Mouse (Mus musculus): ENCODE results near the gene Serpinb6a. TPM values are rescaled to one million over a fixed set of nuclear protein-coding genes. Genes with fewer than 3 reads are reported as not detected.

The Serpinb6a gene
- polyA plus RNA-seq, 1 experiment = 214 TPM

DNA sequence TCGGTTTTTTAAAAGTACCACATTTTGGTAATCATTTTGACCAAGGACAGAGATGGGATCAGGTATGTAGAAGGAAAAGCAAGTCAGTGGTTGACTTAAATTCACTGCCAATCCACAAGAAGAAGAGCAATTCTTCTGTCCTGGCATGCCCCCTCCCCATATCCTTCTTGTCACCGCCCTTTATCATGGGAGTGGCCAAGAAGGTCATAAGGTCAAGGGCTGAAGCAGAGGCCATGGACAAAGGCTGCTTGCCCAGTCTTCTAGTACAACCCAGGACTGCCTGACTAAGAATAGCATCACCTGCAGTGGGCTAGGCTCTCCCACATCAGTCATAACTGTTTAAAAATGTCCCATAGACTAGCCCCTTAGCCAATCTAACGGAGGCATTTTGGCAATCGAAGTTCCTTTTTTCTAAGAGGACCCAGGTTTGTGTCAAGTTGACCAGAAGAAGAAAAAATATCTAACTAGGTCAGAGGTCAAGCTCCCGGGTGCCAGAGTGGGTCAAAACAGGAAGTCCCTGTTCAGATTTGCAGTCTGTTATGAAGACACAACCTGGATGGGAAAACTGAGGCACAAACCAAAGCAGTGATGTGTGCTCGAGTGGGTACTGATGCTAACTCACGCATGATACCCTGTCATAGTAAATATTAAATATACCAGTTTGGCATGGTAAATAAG lies 41.3 kb upstream of the Serpinb6a start:
- H3K4me1 ChIP-seq (ENCODE audit: control insufficient read depth, insufficient read depth, insufficient read length, low read length) = no peaks in the 10 kb centered on the region; the same call in 1 of the 2 replicates
- H3K27me3 ChIP-seq (ENCODE audit: control insufficient read depth, insufficient read depth, low read length) = no peaks in the 10 kb centered on the region
- H3K4me3 ChIP-seq (ENCODE audit: low read depth, low read length) = no peak overlapping the region
- no peak overlapping the region for H3K27ac ChIP-seq (ENCODE audit: insufficient read depth, low read depth, low read length)
- TF ChIP-seq CTCF (IDR thresholded peaks at IDR 0.05; ENCODE audit: extremely low read depth, insufficient read length, insufficient replicate concordance, low read depth, low read length) = no peak
- 71% methylated on average over 7 of the region's 7 CpGs for WGBS
- H3K36me3 ChIP-seq (ENCODE audit: control insufficient read depth, insufficient read depth, low read length) = peaks cover 3% of the 10 kb centered on the region

- TF ChIP-seq POLR2A (IDR thresholded peaks at IDR 0.05; ENCODE audit: low read depth, low read length) = no peak
- no peak for TF ChIP-seq CTCF (IDR thresholded peaks at IDR 0.05; ENCODE audit: extremely low read depth, insufficient read length, insufficient replicate concordance, low read depth, low read length)
- 0 out of 2 replicates have a peak, but pooled peaks cover 2% of the 10 kb centered on the region for H3K36me3 ChIP-seq (ENCODE audit: control insufficient read depth, insufficient read depth, low read length)
- H3K4me3 ChIP-seq (ENCODE audit: low read depth, low read length) = no peak overlapping the region
- no peak overlapping the region for H3K27ac ChIP-seq (ENCODE audit: insufficient read depth, low read depth, low read length)
- WGBS = 94% methylated on average over 3 of the region's 3 CpGs
- H3K27me3 ChIP-seq (ENCODE audit: control insufficient read depth, insufficient read depth, low read length) = no peaks in the 10 kb centered on the region
- H3K4me1 ChIP-seq (ENCODE audit: control insufficient read depth, insufficient read depth, insufficient read length, low read length) = peaks cover 4% of the 10 kb centered on the region; the same call in 1 of the 2 replicates
These were observed 37.5 kb upstream of the Serpinb6a start for GRCm38 (mm10) chr13:34040091-34040490.

DNA sequence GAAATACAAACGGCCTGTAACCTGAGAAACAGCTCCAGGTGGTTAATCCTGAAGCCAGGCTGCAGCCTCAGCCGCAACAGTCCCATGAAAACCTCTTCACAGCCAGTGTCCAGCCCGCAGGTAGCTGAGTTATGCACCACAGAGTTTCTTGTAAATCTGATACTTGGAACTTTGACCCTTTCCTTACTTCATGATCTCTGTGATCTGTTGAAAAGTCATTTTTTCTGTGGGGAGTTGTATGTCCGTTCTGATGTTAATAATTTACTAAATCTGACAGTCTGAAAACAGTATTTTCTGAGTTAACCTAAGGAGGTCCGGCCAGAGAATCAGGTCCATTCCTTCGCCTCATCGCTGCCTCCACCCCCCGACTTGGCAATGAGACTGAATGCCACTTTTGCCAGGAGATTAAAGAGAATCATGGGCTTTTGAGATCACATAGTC lies 36.3 kb upstream of the Serpinb6a start:
- WGBS = 19% methylated on average over 8 of the region's 8 CpGs
- H3K36me3 ChIP-seq (ENCODE audit: control insufficient read depth, insufficient read depth, low read length) = peaks cover 1% of the 10 kb centered on the region; the same call in 1 of the 2 replicates
- peaks cover 4% of the 10 kb centered on the region; the same call in 1 of the 2 replicates for H3K4me1 ChIP-seq (ENCODE audit: control insufficient read depth, insufficient read depth, insufficient read length, low read length)
- TF ChIP-seq CTCF (IDR thresholded peaks at IDR 0.05; ENCODE audit: extremely low read depth, insufficient read length, insufficient replicate concordance, low read depth, low read length) = no peak
- TF ChIP-seq POLR2A (IDR thresholded peaks at IDR 0.05; ENCODE audit: low read depth, low read length) = no peak
- H3K27me3 ChIP-seq (ENCODE audit: control insufficient read depth, insufficient read depth, low read length) = no peaks in the 10 kb centered on the region
- no peak overlapping the region for H3K27ac ChIP-seq (ENCODE audit: insufficient read depth, low read depth, low read length)
- H3K4me3 ChIP-seq (ENCODE audit: low read depth, low read length) = no peak overlapping the region

DNA sequence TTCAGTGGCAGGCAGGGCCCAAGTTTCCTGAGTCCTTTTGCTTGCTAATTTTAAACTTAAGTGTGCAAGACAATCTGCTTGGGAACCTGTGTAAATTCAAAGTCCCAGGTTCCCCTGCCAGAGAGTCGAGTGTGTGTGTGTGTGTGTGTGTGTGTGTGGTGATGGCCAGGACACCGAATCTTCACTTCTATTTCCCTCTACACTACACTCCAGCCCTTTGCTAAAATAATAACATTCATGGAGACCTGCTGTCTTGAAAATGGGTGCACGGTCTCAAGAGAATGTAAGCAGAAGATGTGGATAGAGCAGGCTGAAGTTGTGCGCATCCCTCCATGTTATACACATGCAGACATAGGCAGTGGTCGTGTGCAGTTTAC lies 35.5 kb upstream of the Serpinb6a start:
- Histone ChIP-seq H3K27ac (ENCODE audit: insufficient read depth, low read depth, low read length) (no peak overlapping the region), H3K36me3 (ENCODE audit: control insufficient read depth, insufficient read depth, low read length) (peaks cover 8% of the 10 kb centered on the region), H3K4me1 (ENCODE audit: control insufficient read depth, insufficient read depth, insufficient read length, low read length) (peaks cover 4% of the 10 kb centered on the region; the same call in 1 of the 2 replicates), H3K27me3 (ENCODE audit: control insufficient read depth, insufficient read depth, low read length) (no peaks in the 10 kb centered on the region), H3K4me3 (ENCODE audit: low read depth, low read length) (peak overlapping the region; percentile 75)
- TF ChIP-seq CTCF (IDR thresholded peaks at IDR 0.05; ENCODE audit: extremely low read depth, insufficient read length, insufficient replicate concordance, low read depth, low read length) = no peak
- TF ChIP-seq POLR2A (IDR thresholded peaks at IDR 0.05; ENCODE audit: low read depth, low read length) = no peak
- WGBS = 22% methylated on average over 5 of the region's 5 CpGs

- WGBS = 1% methylated on average over 37 of the region's 37 CpGs
- H3K36me3 ChIP-seq (ENCODE audit: control insufficient read depth, insufficient read depth, low read length) = peaks cover 13% of the 10 kb centered on the region
- no peaks in the 10 kb centered on the region for H3K27me3 ChIP-seq (ENCODE audit: control insufficient read depth, insufficient read depth, low read length)
- H3K4me3 ChIP-seq (ENCODE audit: low read depth, low read length) = peak within 1 kb of the TSS; percentile 75
- H3K27ac ChIP-seq (ENCODE audit: insufficient read depth, low read depth, low read length) = peak within 1 kb of the TSS; percentile 38; the same call in 1 of the 2 replicates
- TF ChIP-seq CTCF (IDR thresholded peaks at IDR 0.05; ENCODE audit: extremely low read depth, insufficient read length, insufficient replicate concordance, low read depth, low read length) = no peak
- peak; percentile 80 for TF ChIP-seq POLR2A (IDR thresholded peaks at IDR 0.05; ENCODE audit: low read depth, low read length)
- H3K4me1 ChIP-seq (ENCODE audit: control insufficient read depth, insufficient read depth, insufficient read length, low read length) = peaks cover 4% of the 10 kb centered on the region; the same call in 1 of the 2 replicates
These were observed 34.8 kb upstream of the Serpinb6a start, which contains the start of gene Bphl for GRCm38 (mm10) chr13:34037172-34038055. Gene Bphl (plus strand): TSS chr13:34037597.

DNA sequence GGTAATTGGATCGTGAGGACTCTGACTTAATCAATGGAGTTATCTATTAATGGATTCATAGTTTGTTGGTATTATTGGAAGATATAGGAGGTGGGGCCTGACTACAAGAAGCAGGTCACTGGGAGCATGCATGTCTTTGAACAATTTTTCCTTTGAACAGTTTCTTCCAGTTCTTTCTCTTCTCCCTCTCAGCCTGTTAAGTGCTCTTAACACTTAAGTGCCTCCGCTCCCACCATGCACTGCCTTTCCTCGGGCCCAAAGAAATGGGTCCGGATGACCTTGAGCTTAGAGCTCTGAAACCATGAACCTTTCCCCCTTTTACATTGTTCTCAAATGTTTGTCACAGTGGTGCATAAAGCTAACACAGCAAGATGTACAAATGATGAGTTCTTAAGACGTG lies 34.1 kb upstream of the Serpinb6a start:
- TF ChIP-seq CTCF (IDR thresholded peaks at IDR 0.05; ENCODE audit: extremely low read depth, insufficient read length, insufficient replicate concordance, low read depth, low read length) (no peak), POLR2A (IDR thresholded peaks at IDR 0.05; ENCODE audit: low read depth, low read length) (no peak)
- H3K4me3 ChIP-seq (ENCODE audit: low read depth, low read length) = no peak overlapping the region
- no peaks in the 10 kb centered on the region for H3K27me3 ChIP-seq (ENCODE audit: control insufficient read depth, insufficient read depth, low read length)
- WGBS = 69% methylated on average over 5 of the region's 5 CpGs
- no peak overlapping the region for H3K27ac ChIP-seq (ENCODE audit: insufficient read depth, low read depth, low read length)
- peaks cover 17% of the 10 kb centered on the region for H3K36me3 ChIP-seq (ENCODE audit: control insufficient read depth, insufficient read depth, low read length)
- H3K4me1 ChIP-seq (ENCODE audit: control insufficient read depth, insufficient read depth, insufficient read length, low read length) = peaks cover 4% of the 10 kb centered on the region; the same call in 1 of the 2 replicates

- peaks cover 28% of the 10 kb centered on the region for H3K36me3 ChIP-seq (ENCODE audit: control insufficient read depth, insufficient read depth, low read length)
- H3K27ac ChIP-seq (ENCODE audit: insufficient read depth, low read depth, low read length) = no peak overlapping the region
- no peak overlapping the region for H3K4me3 ChIP-seq (ENCODE audit: low read depth, low read length)
- no peak for TF ChIP-seq CTCF (IDR thresholded peaks at IDR 0.05; ENCODE audit: extremely low read depth, insufficient read length, insufficient replicate concordance, low read depth, low read length)
- TF ChIP-seq POLR2A (IDR thresholded peaks at IDR 0.05; ENCODE audit: low read depth, low read length) = no peak
- 73% methylated on average over 3 of the region's 3 CpGs for WGBS
- no peaks in the 10 kb centered on the region for H3K27me3 ChIP-seq (ENCODE audit: control insufficient read depth, insufficient read depth, low read length)
- H3K4me1 ChIP-seq (ENCODE audit: control insufficient read depth, insufficient read depth, insufficient read length, low read length) = peaks cover 4% of the 10 kb centered on the region; the same call in 1 of the 2 replicates
These were observed 32.8 kb upstream of the Serpinb6a start for GRCm38 (mm10) chr13:34035424-34035823.

All from small intestine, adult 2 months (tissue).